Mouse (Mus musculus) C2C12 (cell line): ENCODE results near the gene Gm10490.

ENCODE experiments used
- CEBPB ChIP-seq: IDR thresholded peaks from one replicate; pipeline ENCODE4 v1.6.1; 2011; ENCODE audit warnings: low read depth, mild to moderate bottlenecking, control low read depth, moderate library complexity
- CTCF ChIP-seq: IDR thresholded peaks from one replicate; pipeline ENCODE4 v1.5.1; 2011; ENCODE audit not compliant: control insufficient read depth, insufficient read depth, insufficient read length
- FOSL1 ChIP-seq: IDR thresholded peaks from one replicate; pipeline ENCODE4 v1.8.0; 2011; ENCODE audit warnings: mild to moderate bottlenecking, low read length; ENCODE audit not compliant: poor library complexity, insufficient read depth, severe bottlenecking
- MAX ChIP-seq: IDR thresholded peaks from one replicate; pipeline ENCODE4 v1.6.1; 2011; ENCODE audit warnings: mild to moderate bottlenecking, control low read depth
- MYOD1 ChIP-seq: IDR thresholded peaks from one replicate; pipeline ENCODE4 v1.6.1; 2011; ENCODE audit warnings: low read depth; ENCODE audit not compliant: control insufficient read depth, insufficient read length
- MYOG ChIP-seq: IDR thresholded peaks from one replicate; pipeline ENCODE4 v1.6.1; 2011; ENCODE audit not compliant: control insufficient read depth, insufficient read length; ENCODE audit errors: extremely low read depth
- USF1 ChIP-seq: IDR thresholded peaks from one replicate; pipeline ENCODE4 v1.6.1; 2011; ENCODE audit warnings: low read depth, mild to moderate bottlenecking, control low read depth, moderate library complexity

- no peak for TF ChIP-seq CTCF
- TF ChIP-seq USF1, result no peak
- no peak for TF ChIP-seq MAX
- no peak for TF ChIP-seq MYOG
- TF ChIP-seq CEBPB, result no peak
- no peak for TF ChIP-seq MYOD1
- TF ChIP-seq FOSL1, result no peak
Measured at GRCm38 (mm10) chrX:7936874-7937273, 27.5 kb downstream of the Gm10490 start.
